Comparison of ENCODE assay signal across 27 mouse cellular contexts in the genomic region with DNA sequence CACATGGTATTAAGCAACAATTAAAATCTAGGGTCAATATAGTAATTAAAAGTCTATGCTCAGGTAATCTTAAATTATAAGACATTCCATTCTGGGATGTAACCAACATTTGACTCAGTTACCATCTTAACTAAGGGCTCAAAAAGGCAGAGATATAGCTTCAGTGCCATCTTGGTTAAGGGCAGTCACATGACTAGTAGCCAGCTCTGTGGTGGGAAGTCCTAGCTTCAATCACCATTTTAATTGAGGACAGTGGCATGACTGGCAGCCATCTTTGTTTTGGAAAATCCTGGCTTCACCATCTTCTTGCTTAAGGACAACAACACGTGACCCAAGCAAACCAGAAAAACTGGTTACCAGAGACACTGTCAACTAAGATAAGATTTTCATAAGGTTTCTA. TPM values are rescaled to one million over a fixed set of nuclear protein-coding genes. Genes with fewer than 3 reads are reported as not detected.
"Had no signal": no experiment of that assay in that cellular context is flagged by ENCODE, and none has a peak within 500 bp of the region (broad histone marks: within the 10 kb centered on the region; RNA-seq: fewer than 3 reads in every experiment).

No protein-coding gene starts in this region.

- H3K4me1 ChIP-seq: megakaryocyte, embryonic 14.5 days; midbrain, embryonic 13.5 days; midbrain, embryonic 15.5 days; neural tube, embryonic 13.5 days; neural tube, embryonic 15.5 days had no signal

- H3K9ac ChIP-seq: lung, embryonic 14.5 days; midbrain, embryonic 13.5 days; midbrain, embryonic 15.5 days; neural tube, embryonic 13.5 days; neural tube, embryonic 15.5 days had no signal

- H3K36me3 ChIP-seq: midbrain, embryonic 13.5 days; midbrain, embryonic 15.5 days; neural tube, embryonic 13.5 days; neural tube, embryonic 15.5 days had no signal

- H3K27me3 ChIP-seq: megakaryocyte, embryonic 14.5 days; midbrain, embryonic 13.5 days; midbrain, embryonic 15.5 days; neural tube, embryonic 13.5 days; neural tube, embryonic 15.5 days had no signal

- H3K27ac ChIP-seq: macrophage; midbrain, embryonic 13.5 days; midbrain, embryonic 15.5 days; neural tube, embryonic 13.5 days; neural tube, embryonic 15.5 days had no signal

- H3K9me3 ChIP-seq: midbrain, embryonic 13.5 days; midbrain, embryonic 15.5 days; neural tube, embryonic 13.5 days; neural tube, embryonic 15.5 days had no signal

- H3K4me2 ChIP-seq: lung, embryonic 14.5 days; midbrain, embryonic 11.5 days; midbrain, embryonic 13.5 days; midbrain, embryonic 15.5 days; neural tube, embryonic 13.5 days; neural tube, embryonic 15.5 days had no signal

- DNase-seq: lung, adult 18-20 months; lung, embryonic 14.5 days; lung, postnatal 10 days; retina, postnatal 1 day; right cerebral cortex, adult 18-20 months; right cerebral cortex, postnatal 25 days; right cerebral cortex, postnatal 4 days; spleen, adult 18-20 months; thymus, adult 18-20 months; thymus, postnatal 14 days; thymus, postnatal 36 days had no signal

- ATAC-seq: midbrain, embryonic 13.5 days; midbrain, embryonic 15.5 days had no signal

- H3K4me3 ChIP-seq: megakaryocyte, embryonic 14.5 days; midbrain, embryonic 13.5 days; midbrain, embryonic 15.5 days; myocyte; neural tube, embryonic 13.5 days; neural tube, embryonic 15.5 days had no signal

RNA-seq across cellular contexts. Expression of a gene that starts 18.4 kb away (rescaled TPM):
- total RNA-seq: megakaryocyte progenitor cell, adult 5-6 weeks had no signal
- polyA plus RNA-seq: liver, embryonic 16.5 days; lung, embryonic 14.5 days; lung, embryonic 16.5 days; macrophage; midbrain, embryonic 11.5 days; midbrain, embryonic 13.5 days; midbrain, embryonic 15.5 days; myocyte; neural tube, embryonic 11.5 days; neural tube, embryonic 13.5 days; neural tube, embryonic 15.5 days; small intestine, adult 2 months; stomach, embryonic 14.5 days; stomach, embryonic 16.5 days had no signal

RNA-seq across cellular contexts. Expression of a gene that starts 31.3 kb away (rescaled TPM):
- total RNA-seq: megakaryocyte progenitor cell, adult 5-6 weeks had no signal
- polyA plus RNA-seq: liver, embryonic 16.5 days; lung, embryonic 14.5 days; lung, embryonic 16.5 days; macrophage; midbrain, embryonic 11.5 days; midbrain, embryonic 13.5 days; midbrain, embryonic 15.5 days; myocyte; neural tube, embryonic 11.5 days; neural tube, embryonic 13.5 days; neural tube, embryonic 15.5 days; small intestine, adult 2 months; stomach, embryonic 14.5 days had no signal

RNA-seq across cellular contexts. Expression of a gene that starts 34.7 kb away (rescaled TPM):
- total RNA-seq: megakaryocyte progenitor cell, adult 5-6 weeks had no signal
- polyA plus RNA-seq: liver, embryonic 16.5 days; lung, embryonic 14.5 days; lung, embryonic 16.5 days; macrophage; neural tube, embryonic 13.5 days had no signal

RNA-seq across cellular contexts. Expression of a gene that starts 58.2 kb away (rescaled TPM):
- total RNA-seq: megakaryocyte progenitor cell, adult 5-6 weeks had no signal
- polyA plus RNA-seq: liver, embryonic 16.5 days; lung, embryonic 14.5 days; lung, embryonic 16.5 days; macrophage; midbrain, embryonic 11.5 days; midbrain, embryonic 13.5 days; midbrain, embryonic 15.5 days; myocyte; neural tube, embryonic 11.5 days; neural tube, embryonic 15.5 days; stomach, embryonic 14.5 days; thymus, postnatal 0 days had no signal
